Mouse (Mus musculus) myocyte (in vitro differentiated cells): ENCODE measurements around the gene Galnt3.

Experiments used
- CEBPB ChIP-seq: IDR thresholded peaks from 2 replicates; pipeline ENCODE4 v1.6.1; 2011; ENCODE audit warnings: mild to moderate bottlenecking, moderate library complexity; ENCODE audit not compliant: poor library complexity, insufficient read depth, severe bottlenecking
- E2F4 ChIP-seq: IDR thresholded peaks from one replicate; pipeline ENCODE4 v1.6.1; 2011; ENCODE audit warnings: mild to moderate bottlenecking, control low read depth, moderate library complexity; ENCODE audit not compliant: insufficient read depth
- MYOG ChIP-seq, 3 experiments: IDR thresholded peaks; one replicate each; pipeline ENCODE4 v1.6.1; 2011; ENCODE audit warnings: control low read depth in 2 of 3, low read depth in 2 of 3, mild to moderate bottlenecking in 2 of 3; ENCODE audit not compliant: insufficient read length in 2 of 3, control insufficient read depth in 1 of 3, insufficient read depth in 1 of 3
- POLR2A ChIP-seq: IDR thresholded peaks from one replicate; pipeline ENCODE4 v1.6.1; 2011; ENCODE audit warnings: low read depth, mild to moderate bottlenecking, control low read depth, moderate library complexity; ENCODE audit not compliant: insufficient read length
- POLR2AphosphoS2 ChIP-seq: IDR thresholded peaks from one replicate; pipeline ENCODE4 v1.6.1; 2011; ENCODE audit warnings: low read depth, control low read depth; ENCODE audit not compliant: insufficient read length
- TCF12 ChIP-seq: IDR thresholded peaks from one replicate; pipeline ENCODE4 v1.6.1; 2011; ENCODE audit warnings: mild to moderate bottlenecking, control low read depth; ENCODE audit not compliant: poor library complexity, insufficient read depth, severe bottlenecking
- USF1 ChIP-seq: IDR thresholded peaks from one replicate; pipeline ENCODE4 v1.6.1; 2011; ENCODE audit warnings: low read depth, mild to moderate bottlenecking, control low read depth, moderate library complexity

GRCm38 (mm10) chr2:66069454-66069853, 55.3 kb downstream of the Galnt3 start:
- no peak for TF ChIP-seq POLR2A
- no peak for TF ChIP-seq MYOG (IDR thresholded peaks at IDR 0.05; ENCODE audit: control insufficient read depth in 1 of 3, insufficient read depth in 1 of 3, insufficient read length in 2 of 3, low read depth in 2 of 3)
- TF ChIP-seq TCF12: no peak
- TF ChIP-seq E2F4: no peak
- no peak for TF ChIP-seq USF1
- no peak for TF ChIP-seq CEBPB
- no peak for TF ChIP-seq POLR2AphosphoS2
